Mouse (Mus musculus) CH12.LX (cell line): ENCODE results near the gene Plekha6. TPM values are rescaled to one million over a fixed set of nuclear protein-coding genes. Genes with fewer than 3 reads are reported as not detected.

Experiments used
- DNase-seq: peaks from one replicate; pipeline ENCODE4 v3.0.0-alpha.2; 2013; ENCODE audit errors: extremely low read depth
- H3K27ac ChIP-seq: 2 replicates; pipeline ENCODE4 v1.5.1; 2012; ENCODE audit warnings: low read depth, mild to moderate bottlenecking, control low read depth, moderate library complexity; ENCODE audit not compliant: insufficient read depth
- H3K27me3 ChIP-seq: replicated peaks from 2 replicates; pipeline ENCODE3; 2012; ENCODE audit warnings: inconsistent platforms
- H3K36me3 ChIP-seq, 2 experiments: replicated peaks in 1 of 2; 2 replicates each; pipeline versions ENCODE3 to v1.6.1; 2012; ENCODE audit warnings: inconsistent platforms in 1 of 2, low read length in 1 of 2, mild to moderate bottlenecking in 1 of 2, mixed read lengths in 1 of 2, moderate library complexity in 1 of 2; ENCODE audit not compliant: control insufficient read depth in 1 of 2, insufficient read depth in 1 of 2
- H3K4me1 ChIP-seq, 2 experiments: 2 replicates each; pipeline ENCODE4 v1.6.1; 2012; ENCODE audit warnings: inconsistent platforms in 1 of 2, moderate library complexity in 1 of 2; ENCODE audit not compliant: insufficient read depth in 2 of 2, control insufficient read depth in 1 of 2
- H3K4me2 ChIP-seq: 2 replicates; pipeline ENCODE4 v1.6.1; 2012; ENCODE audit warnings: low read depth, mild to moderate bottlenecking, control low read depth; ENCODE audit not compliant: poor library complexity, insufficient read depth, severe bottlenecking
- H3K4me3 ChIP-seq, 3 experiments: fragments of 150-350 bp in 1 of 3; sonication (generic) in 1 of 3; replicated peaks in 1 of 3; 2 replicates each; pipeline versions ENCODE3 to v1.5.1; 2011 to 2012; ENCODE audit warnings: low read depth in 2 of 3, low read length in 2 of 3, mild to moderate bottlenecking in 2 of 3, moderate library complexity in 2 of 3, control low read depth in 1 of 3, improper control_type of control experiment in 1 of 3, inconsistent platforms in 1 of 3, mixed read lengths in 1 of 3; ENCODE audit not compliant: poor library complexity in 1 of 3
- H3K79me2 ChIP-seq: replicated peaks from 2 replicates; pipeline ENCODE4 v1.6.1; 2012; ENCODE audit warnings: mild to moderate bottlenecking, moderate library complexity; ENCODE audit not compliant: control insufficient read depth, poor library complexity, insufficient read depth, severe bottlenecking; ENCODE audit errors: extremely low read depth
- H3K9ac ChIP-seq: 2 replicates; pipeline ENCODE4 v1.6.1; 2012; ENCODE audit warnings: low read depth, mild to moderate bottlenecking, control low read depth, moderate library complexity; ENCODE audit not compliant: insufficient read depth
- H3K9me3 ChIP-seq: replicated peaks from 2 replicates; pipeline ENCODE3; 2012; ENCODE audit warnings: low read length, inconsistent platforms, mixed read lengths
- BHLHE40 ChIP-seq: IDR thresholded peaks from 2 replicates; pipeline ENCODE4 v1.6.1; 2011; ENCODE audit warnings: mild to moderate bottlenecking, low read depth, low read length, improper control_type of control experiment
- CHD1 ChIP-seq: IDR thresholded peaks from 2 replicates; pipeline ENCODE4 v1.6.1; 2012; ENCODE audit warnings: low read depth, low read length, improper control_type of control experiment, inconsistent platforms
- CHD2 ChIP-seq: IDR thresholded peaks from 2 replicates; pipeline ENCODE4 v1.6.1; 2011; ENCODE audit warnings: low read length, improper control_type of control experiment
- EP300 ChIP-seq: IDR thresholded peaks from 2 replicates; pipeline ENCODE4 v1.6.1; 2011; ENCODE audit warnings: low read length, improper control_type of control experiment
- ETS1 ChIP-seq: conservative IDR thresholded peaks from 2 replicates; pipeline ENCODE4 v1.6.1; 2012; ENCODE audit warnings: low read depth, mild to moderate bottlenecking, inconsistent platforms, low read length, improper control_type of control experiment, moderate library complexity
- GABPA ChIP-seq: IDR thresholded peaks from 2 replicates; pipeline ENCODE4 v1.6.1; 2012; ENCODE audit warnings: low read depth, low read length, improper control_type of control experiment, inconsistent platforms; ENCODE audit not compliant: insufficient replicate concordance
- HCFC1 ChIP-seq: IDR thresholded peaks from 2 replicates; pipeline ENCODE4 v1.6.1; 2012; ENCODE audit warnings: low read depth, mild to moderate bottlenecking, inconsistent platforms, low read length, improper control_type of control experiment
- IRF4 ChIP-seq: IDR thresholded peaks from 2 replicates; pipeline ENCODE4 v1.6.1; 2014; ENCODE audit warnings: low read depth, mild to moderate bottlenecking, inconsistent platforms, low read length, improper control_type of control experiment
- JUN ChIP-seq: IDR thresholded peaks from 2 replicates; pipeline ENCODE4 v1.6.1; 2011; ENCODE audit warnings: low read depth, mild to moderate bottlenecking, low read length, improper control_type of control experiment, moderate library complexity; ENCODE audit not compliant: insufficient read depth
- JUND ChIP-seq: conservative IDR thresholded peaks from 2 replicates; pipeline ENCODE4 v1.6.1; 2011; ENCODE audit warnings: low read depth, low read length, improper control_type of control experiment
- KAT2A ChIP-seq: IDR thresholded peaks from 2 replicates; pipeline ENCODE4 v1.6.1; 2012; ENCODE audit warnings: low read length, improper control_type of control experiment, inconsistent platforms; ENCODE audit not compliant: insufficient replicate concordance
- MAX ChIP-seq: IDR thresholded peaks from 2 replicates; pipeline ENCODE4 v1.6.1; 2011; ENCODE audit warnings: low read length, improper control_type of control experiment
- MAZ ChIP-seq: IDR thresholded peaks from 2 replicates; pipeline ENCODE4 v1.6.1; 2012; ENCODE audit warnings: low read depth, mild to moderate bottlenecking, inconsistent platforms, low read length, improper control_type of control experiment, moderate library complexity
- MEF2A ChIP-seq: IDR thresholded peaks from 2 replicates; pipeline ENCODE4 v1.6.1; 2014; ENCODE audit warnings: low read depth, mild to moderate bottlenecking, inconsistent platforms, low read length, improper control_type of control experiment, borderline replicate concordance
- MXI1 ChIP-seq: IDR thresholded peaks from 2 replicates; pipeline ENCODE4 v1.6.1; 2011; ENCODE audit warnings: mild to moderate bottlenecking, low read depth, low read length, improper control_type of control experiment
- MYC ChIP-seq: IDR thresholded peaks from 2 replicates; pipeline ENCODE4 v1.6.1; 2011; ENCODE audit warnings: low read depth, mild to moderate bottlenecking, improper control_type of control experiment, low read length
- PAX5 ChIP-seq: IDR thresholded peaks from 2 replicates; pipeline ENCODE4 v1.6.1; 2012; ENCODE audit warnings: low read length, inconsistent platforms, mixed read lengths
- POLR2A ChIP-seq: IDR thresholded peaks from 2 replicates; pipeline ENCODE4 v1.6.1; 2011; ENCODE audit warnings: low read depth, mild to moderate bottlenecking, improper control_type of control experiment, low read length
- RAD21 ChIP-seq: IDR thresholded peaks from 2 replicates; pipeline ENCODE4 v1.6.1; 2011; ENCODE audit warnings: low read depth, mild to moderate bottlenecking, low read length, improper control_type of control experiment, moderate library complexity
- RCOR1 ChIP-seq: conservative IDR thresholded peaks from 2 replicates; pipeline ENCODE4 v1.6.1; 2012; ENCODE audit warnings: low read depth, mild to moderate bottlenecking, inconsistent platforms, low read length, improper control_type of control experiment
- SIN3A ChIP-seq: IDR thresholded peaks from 2 replicates; pipeline ENCODE4 v1.6.1; 2012; ENCODE audit warnings: low read length, improper control_type of control experiment, inconsistent platforms
- SMC3 ChIP-seq: IDR thresholded peaks from 2 replicates; pipeline ENCODE4 v1.6.1; 2011; ENCODE audit warnings: low read depth, low read length, improper control_type of control experiment
- TBP ChIP-seq: conservative IDR thresholded peaks from 2 replicates; pipeline ENCODE4 v1.6.1; 2011; ENCODE audit warnings: low read depth, low read length, improper control_type of control experiment
- TCF12 ChIP-seq: IDR thresholded peaks from 2 replicates; pipeline ENCODE4 v1.6.1; 2014; ENCODE audit warnings: low read depth, mild to moderate bottlenecking, inconsistent platforms, low read length, improper control_type of control experiment
- UBTF ChIP-seq: IDR thresholded peaks from 2 replicates; pipeline ENCODE4 v1.6.1; 2012; ENCODE audit warnings: low read depth, mild to moderate bottlenecking, inconsistent platforms, low read length, improper control_type of control experiment, moderate library complexity
- ZC3H11A ChIP-seq: IDR thresholded peaks from 2 replicates; pipeline ENCODE4 v1.6.1; 2012; ENCODE audit warnings: low read depth, mild to moderate bottlenecking, inconsistent platforms, low read length, improper control_type of control experiment
- ZKSCAN1 ChIP-seq: IDR thresholded peaks from 2 replicates; pipeline ENCODE4 v1.6.1; 2012; ENCODE audit warnings: low read depth, inconsistent platforms, low read length, improper control_type of control experiment, borderline replicate concordance
- ZNF384 ChIP-seq: IDR thresholded peaks from 2 replicates; pipeline ENCODE4 v1.6.1; 2012; ENCODE audit warnings: low read depth, low read length, improper control_type of control experiment, inconsistent platforms
- dilution Hi-C: fragments of 300-500 bp; cut with MboI; formaldehyde crosslinking; loops from 2 replicates; pipeline ENCODE4 v1.14.3; 2020; ENCODE audit warnings: low sequenced_read_pairs; ENCODE audit not compliant: extremely low pct_unique_long_range_greater_than_20kb, extremely low pct_ligation_motif_present
- in situ Hi-C: fragments of 300-500 bp; cut with MboI; formaldehyde crosslinking; loops from 3 replicates; pipeline ENCODE4 v1.14.3; 2019; ENCODE audit warnings: low sequenced_read_pairs, low pct_ligation_motif_present, low pct_unique_long_range_greater_than_20kb, mixed read lengths
- polyA plus RNA-seq: library from polyadenylated mRNA; unstranded; fragments of >175 nt; gene quantifications from 2 replicates; pipeline ENCODE4 v1.2.1, GENCODE M21; 2012; ENCODE audit warnings: low read depth; ENCODE audit not compliant: insufficient read length
- total RNA-seq, 2 experiments: library from RNA; depleted of rRNA; stranded (reverse); fragments of 300-350 nt in 1 of 2; fragments of >200 nt in 1 of 2; gene quantifications; 2 replicates each; pipeline ENCODE4 v1.2.3; 2012 to 2014

The Plekha6 gene
- total and polyA plus RNA-seq, 3 experiments: 0.07 TPM; not detected in 2

DNA sequence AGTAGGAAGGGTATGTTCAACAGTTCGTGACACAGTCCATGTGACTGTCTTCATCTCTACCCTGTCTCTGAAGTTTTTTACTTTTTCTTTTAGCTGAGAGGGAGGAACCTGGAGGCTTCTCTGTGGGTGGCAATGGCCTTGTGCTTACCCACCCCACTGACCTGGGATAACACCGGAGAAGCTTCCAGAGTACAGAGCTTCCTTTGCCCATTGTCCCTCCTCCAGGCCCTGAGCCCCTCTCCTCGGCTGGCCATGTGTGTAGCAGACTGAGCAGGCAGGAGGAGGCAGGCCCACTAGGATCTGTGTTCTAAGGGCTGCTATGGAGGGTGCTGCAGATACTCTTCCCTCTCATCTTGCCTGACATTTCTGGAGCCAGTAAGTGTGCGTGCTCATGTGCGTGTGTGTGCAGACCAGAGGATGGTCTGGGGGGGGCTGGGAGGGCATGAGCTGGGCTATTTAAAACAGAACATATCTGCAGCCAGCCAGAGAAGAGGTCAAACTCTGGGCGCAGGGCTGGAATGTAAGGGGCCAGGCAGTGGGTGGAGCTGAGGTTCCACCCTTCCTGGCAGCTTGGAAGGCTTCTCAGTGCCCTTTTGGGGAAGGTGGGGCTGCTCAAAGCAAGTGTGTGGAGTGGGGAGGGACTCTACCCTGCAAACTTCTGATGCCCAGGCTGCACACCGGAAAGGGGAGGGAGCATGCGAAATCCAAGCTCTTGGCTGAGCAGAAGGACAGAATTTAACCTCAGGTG is 72.9 kb downstream of the Plekha6 start:
- TF ChIP-seq TBP: no peak
- no peak for TF ChIP-seq HCFC1
- TF ChIP-seq EP300: no peak
- TF ChIP-seq POLR2A: no peak
- TF ChIP-seq BHLHE40: no peak
- TF ChIP-seq MEF2A: no peak
- TF ChIP-seq SIN3A: no peak
- TF ChIP-seq JUN: no peak
- TF ChIP-seq SMC3: no peak
- no peak for TF ChIP-seq CHD2
- TF ChIP-seq ETS1: no peak
- no peak for TF ChIP-seq MYC
- TF ChIP-seq ZNF384: no peak
- TF ChIP-seq GABPA: no peak
- TF ChIP-seq UBTF: no peak
- TF ChIP-seq RAD21: no peak
- no peak for TF ChIP-seq CHD1
- no peak for TF ChIP-seq RCOR1
- peaks cover 89% of the 10 kb centered on the region for H3K27me3 ChIP-seq
- H3K9ac ChIP-seq: no peak overlapping the region
- no peak overlapping the region for H3K4me3 ChIP-seq
- H3K36me3 ChIP-seq: no peaks in the 10 kb centered on the region
- H3K9me3 ChIP-seq: peaks cover 8% of the 10 kb centered on the region
- no peaks in the 10 kb centered on the region for H3K79me2 ChIP-seq
- H3K4me1 ChIP-seq: peaks cover 0 to 8% of the 10 kb centered on the region in 2 experiments; a peak in 2 of 4 replicates
- dilution Hi-C loops: no loop called here
- H3K4me2 ChIP-seq: no peak overlapping the region
- in situ Hi-C loops: no loop called here
- H3K27ac ChIP-seq: no peak overlapping the region
- DNase-seq: no peak

DNA sequence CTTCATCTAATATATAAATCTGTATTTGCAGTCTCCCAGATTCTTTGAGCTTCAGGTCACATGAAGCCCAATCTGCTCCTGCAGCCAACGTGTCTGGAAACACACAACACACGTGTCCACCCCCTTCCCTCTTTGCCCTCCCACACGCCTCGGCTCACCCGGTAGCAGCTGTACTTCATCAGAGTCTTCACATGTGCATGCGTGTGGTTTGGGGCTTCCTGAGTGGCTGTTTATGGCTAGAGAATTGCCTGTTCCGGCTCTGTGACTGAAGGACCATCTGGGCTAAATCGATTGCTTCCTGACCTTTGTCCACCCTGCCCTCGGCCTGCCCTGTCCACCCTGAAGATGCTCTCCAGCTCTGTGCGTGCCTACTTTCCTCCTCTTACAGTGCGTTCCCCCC is 73.7 kb downstream of the Plekha6 start:
- peaks cover 8% of the 10 kb centered on the region for H3K9me3 ChIP-seq
- DNase-seq: no peak
- dilution Hi-C loops: no loop called here
- H3K79me2 ChIP-seq: no peaks in the 10 kb centered on the region
- TF ChIP-seq BHLHE40 (no peak), ETS1 (no peak), TCF12 (no peak), JUND (no peak), HCFC1 (no peak), POLR2A (no peak), ZC3H11A (no peak), MYC (no peak), MAZ (no peak), ZKSCAN1 (no peak), SIN3A (no peak), JUN (no peak), GABPA (no peak), MXI1 (no peak), MEF2A (no peak), PAX5 (no peak), IRF4 (no peak), KAT2A (no peak), UBTF (no peak), MAX (no peak)
- TF ChIP-seq, all 38 proteins: peak for 0
- Histone ChIP-seq H3K27me3 (peaks cover 90% of the 10 kb centered on the region), H3K9ac (no peak overlapping the region), H3K4me1 (peaks cover 0 to 8% of the 10 kb centered on the region in 2 experiments; a peak in 2 of 4 replicates), H3K4me3 (no peak overlapping the region), H3K4me2 (no peak overlapping the region), H3K36me3 (no peaks in the 10 kb centered on the region), H3K27ac (no peak overlapping the region)
- in situ Hi-C loops: no loop called here
